Mouse (Mus musculus): ENCODE measurements around the gene Slamf6. TPM values are rescaled to one million over a fixed set of nuclear protein-coding genes. Genes with fewer than 3 reads are reported as not detected.
"Not testable (repeated sequence)": the region's sequence is repeated elsewhere in the genome, so short reads cannot be mapped to it uniquely, and the experiment has no call there.

The Slamf6 gene
- polyA plus RNA-seq (2015; fragmentation: Nextera tagmentation; extraction: Ambion mirVana), result 0.61 and 0.62 TPM in 2 replicates

DNA sequence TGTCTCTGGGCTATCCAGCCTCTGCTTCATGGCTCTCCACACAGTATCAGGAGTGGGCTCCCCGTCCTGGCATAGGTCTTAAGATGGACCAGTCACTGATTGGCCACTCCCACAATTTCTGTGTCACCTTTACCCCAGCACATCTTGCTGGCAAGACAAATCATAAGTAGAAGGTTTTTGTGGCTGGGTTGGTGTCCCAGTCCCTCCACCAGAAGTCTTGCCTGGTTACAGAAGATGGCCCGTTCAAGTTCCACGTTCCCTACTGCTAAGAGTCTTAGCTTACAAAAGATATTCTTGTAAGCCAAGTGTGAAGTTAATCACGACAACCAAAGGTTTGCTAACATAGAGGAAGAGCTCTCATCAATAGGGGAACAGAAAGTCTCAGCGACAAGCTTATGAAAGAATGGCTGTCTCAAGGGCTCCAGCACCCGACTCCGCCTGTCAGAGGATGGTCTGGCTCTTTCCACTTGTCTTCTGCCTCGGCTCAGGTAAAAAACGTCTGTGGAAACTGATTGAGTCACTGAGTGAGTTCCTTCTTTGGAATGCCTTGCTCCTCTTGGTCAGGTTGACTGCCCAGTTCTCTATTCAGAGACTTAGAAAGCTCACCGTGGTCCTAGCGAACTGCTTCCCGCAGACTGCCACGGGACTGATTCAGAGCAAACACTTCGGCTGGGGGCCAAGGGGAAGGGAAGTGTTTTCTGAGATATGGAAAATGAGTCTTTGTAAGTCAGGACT, at the start of gene Slamf6:
Gene Slamf6, plus strand, starts transcription at position 211 of the 735 bp plus-strand sequence.
- H3K27me3 ChIP-seq (replicated peaks; ENCODE audit: control insufficient read depth, insufficient read depth, low read length), result no peaks in the 10 kb centered on the region
- ATAC-seq, result no peak
- H3K36me3 ChIP-seq (ENCODE audit: control insufficient read depth, insufficient read depth, low read length), result no peaks in the 10 kb centered on the region
- no peak within 1 kb of the TSS for H3K27ac ChIP-seq (ENCODE audit: low read length)
- no peaks in the 10 kb centered on the region for H3K4me1 ChIP-seq (ENCODE audit: control insufficient read depth, insufficient read depth, low read length)
- no peak within 1 kb of the TSS for H3K4me3 ChIP-seq (ENCODE audit: low read length)
- H3K9ac ChIP-seq (ENCODE audit: low read depth, low read length), result no peak within 1 kb of the TSS
- H3K4me2 ChIP-seq (ENCODE audit: low read depth, low read length), result no peak within 1 kb of the TSS
- no peaks in the 10 kb centered on the region for H3K9me3 ChIP-seq (ENCODE audit: control insufficient read depth, low read length)
- WGBS, result 69% methylated on average over 14 of the region's 14 CpGs

DNA sequence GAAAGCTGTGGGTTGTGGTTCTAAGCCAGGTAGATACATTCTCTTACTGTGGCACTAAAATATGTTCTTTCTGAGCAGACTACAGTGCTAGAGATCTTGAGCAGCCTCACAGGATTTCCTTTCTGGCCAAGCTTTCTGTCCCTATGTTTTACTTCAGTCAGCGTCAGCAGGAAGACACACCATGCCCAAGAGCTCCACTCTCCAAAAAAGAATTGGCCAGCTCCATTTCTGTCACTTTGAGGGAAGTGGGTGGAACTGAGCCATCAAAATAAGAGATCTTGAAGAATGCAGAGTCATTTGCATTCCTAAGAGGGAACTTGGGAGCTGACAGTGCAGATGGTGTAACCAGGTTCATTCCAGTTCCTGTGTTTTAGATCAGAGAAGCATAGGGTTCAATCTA, 30.3 kb upstream of the Slamf6 start:
- no peak for ATAC-seq
- Histone ChIP-seq H3K4me1 (ENCODE audit: control insufficient read depth, insufficient read depth, low read length) (no peaks in the 10 kb centered on the region), H3K4me3 (ENCODE audit: low read length) (no peak overlapping the region), H3K9ac (ENCODE audit: low read depth, low read length) (no peak overlapping the region), H3K9me3 (ENCODE audit: control insufficient read depth, low read length) (no peaks in the 10 kb centered on the region), H3K4me2 (ENCODE audit: low read depth, low read length) (no peak overlapping the region), H3K27ac (ENCODE audit: low read length) (no peak overlapping the region), H3K36me3 (ENCODE audit: control insufficient read depth, insufficient read depth, low read length) (no peaks in the 10 kb centered on the region), H3K27me3 (replicated peaks; ENCODE audit: control insufficient read depth, insufficient read depth, low read length) (no peaks in the 10 kb centered on the region)
- whole genome bisulfite sequencing, result 85% methylated on average over 1 of the region's 1 CpGs

DNA sequence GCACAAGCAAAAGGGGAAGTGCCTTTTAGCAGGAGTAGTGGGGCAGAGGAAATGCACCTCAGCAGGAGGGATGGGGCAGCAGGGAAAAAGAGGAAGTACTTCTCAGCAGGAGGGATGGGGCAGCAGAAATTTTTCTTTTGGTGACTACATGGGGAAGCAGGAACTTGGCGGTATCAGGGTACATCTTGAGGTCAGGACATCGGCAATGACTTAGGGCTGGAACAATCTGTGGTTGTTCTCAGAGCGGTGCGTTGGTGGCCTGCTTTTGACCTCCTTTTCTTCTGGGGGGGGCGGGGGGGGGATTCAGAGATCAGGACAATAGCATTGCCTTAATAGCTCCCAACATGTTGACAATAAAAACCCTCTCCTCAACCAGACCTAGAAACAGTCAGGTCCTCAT, 22.0 kb upstream of the Slamf6 start, which contains the start of gene Gm10521:
Gene Gm10521, plus strand, starts transcription at position 301 of the 400 bp plus-strand sequence.
- H3K4me3 ChIP-seq (ENCODE audit: low read length); H3K9ac ChIP-seq (ENCODE audit: low read depth, low read length); H3K27ac ChIP-seq (ENCODE audit: low read length); H3K4me2 ChIP-seq (ENCODE audit: low read depth, low read length); ATAC-seq; H3K27me3 ChIP-seq (replicated peaks; ENCODE audit: control insufficient read depth, insufficient read depth, low read length); H3K9me3 ChIP-seq (ENCODE audit: control insufficient read depth, low read length); H3K4me1 ChIP-seq (ENCODE audit: control insufficient read depth, insufficient read depth, low read length); H3K36me3 ChIP-seq (ENCODE audit: control insufficient read depth, insufficient read depth, low read length): not testable (repeated sequence)
- WGBS, result 79% methylated on average over 5 of the region's 5 CpGs

DNA sequence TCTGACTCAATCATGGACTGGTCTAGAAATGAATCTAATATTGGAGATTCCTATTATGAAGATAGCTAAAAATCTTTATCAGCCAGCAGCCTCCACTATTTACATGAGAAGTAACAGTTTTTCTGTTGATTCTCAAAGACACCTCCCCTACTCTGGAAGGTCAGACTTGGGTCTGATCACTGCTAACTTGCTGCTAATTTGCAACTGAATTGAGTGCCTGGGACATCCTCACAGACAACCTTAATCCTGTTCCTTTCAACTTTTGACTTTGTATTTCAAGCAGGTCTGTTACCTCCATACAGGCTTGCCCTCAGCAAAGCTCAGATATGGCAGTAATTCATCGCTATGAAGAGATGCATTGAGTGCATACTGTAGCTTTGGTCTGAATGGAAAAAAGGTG, 13.3 kb upstream of the Slamf6 start:
- H3K36me3 ChIP-seq (ENCODE audit: control insufficient read depth, insufficient read depth, low read length), result no peaks in the 10 kb centered on the region
- no peak overlapping the region for H3K4me2 ChIP-seq (ENCODE audit: low read depth, low read length)
- ATAC-seq, result no peak
- no peak overlapping the region for H3K4me3 ChIP-seq (ENCODE audit: low read length)
- 86% methylated on average over 1 of the region's 1 CpGs for WGBS
- H3K4me1 ChIP-seq (ENCODE audit: control insufficient read depth, insufficient read depth, low read length), result no peaks in the 10 kb centered on the region
- H3K9me3 ChIP-seq (ENCODE audit: control insufficient read depth, low read length), result no peaks in the 10 kb centered on the region
- H3K27ac ChIP-seq (ENCODE audit: low read length), result no peak overlapping the region
- no peak overlapping the region for H3K9ac ChIP-seq (ENCODE audit: low read depth, low read length)
- no peaks in the 10 kb centered on the region for H3K27me3 ChIP-seq (replicated peaks; ENCODE audit: control insufficient read depth, insufficient read depth, low read length)

DNA sequence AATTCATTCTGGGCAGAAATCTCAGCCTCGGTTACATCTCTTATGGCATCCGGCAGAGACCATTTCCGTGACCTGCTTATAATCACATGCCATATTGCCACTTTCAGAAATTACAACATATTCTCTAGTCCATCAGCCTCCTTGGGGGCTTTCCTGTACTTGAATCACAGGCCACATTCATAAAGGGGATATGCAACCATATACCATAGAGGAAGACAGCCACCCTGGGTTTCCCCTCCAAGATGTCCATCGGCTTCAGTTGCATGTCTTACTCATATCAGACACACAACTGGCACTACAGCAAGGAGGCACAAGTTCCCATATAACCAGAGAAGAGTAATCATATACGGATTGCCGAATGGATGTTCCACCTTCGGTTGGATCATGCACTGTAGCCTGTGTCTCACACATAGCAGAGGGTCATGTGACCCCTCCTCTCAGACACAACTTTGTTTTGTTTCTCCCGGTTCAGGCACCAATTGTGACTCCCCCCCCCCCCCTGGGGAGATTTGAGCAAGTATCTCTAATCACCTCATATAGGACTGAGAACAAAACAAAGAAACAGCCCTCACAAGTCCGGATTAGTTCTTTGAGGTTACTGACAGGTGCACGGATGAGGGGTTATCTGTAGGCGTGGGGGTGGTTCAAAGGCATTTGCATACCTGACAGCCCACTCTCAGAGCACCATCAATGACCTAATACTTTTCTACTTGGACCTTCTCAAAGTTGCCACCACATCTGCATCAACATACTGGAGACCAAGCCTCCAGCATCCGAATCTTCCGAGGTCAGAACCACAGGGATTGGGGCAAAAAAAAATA, 1.5 kb upstream of the Slamf6 start:
- H3K4me1 ChIP-seq (ENCODE audit: control insufficient read depth, insufficient read depth, low read length), result no peaks in the 10 kb centered on the region
- no peak overlapping the region for H3K4me2 ChIP-seq (ENCODE audit: low read depth, low read length)
- no peaks in the 10 kb centered on the region for H3K27me3 ChIP-seq (replicated peaks; ENCODE audit: control insufficient read depth, insufficient read depth, low read length)
- H3K4me3 ChIP-seq (ENCODE audit: low read length), result no peak overlapping the region
- ATAC-seq, result no peak
- H3K9ac ChIP-seq (ENCODE audit: low read depth, low read length), result no peak overlapping the region
- H3K27ac ChIP-seq (ENCODE audit: low read length), result no peak overlapping the region
- H3K36me3 ChIP-seq (ENCODE audit: control insufficient read depth, insufficient read depth, low read length), result no peaks in the 10 kb centered on the region
- no peaks in the 10 kb centered on the region for H3K9me3 ChIP-seq (ENCODE audit: control insufficient read depth, low read length)
- 81% methylated on average over 13 of the region's 13 CpGs for WGBS

DNA sequence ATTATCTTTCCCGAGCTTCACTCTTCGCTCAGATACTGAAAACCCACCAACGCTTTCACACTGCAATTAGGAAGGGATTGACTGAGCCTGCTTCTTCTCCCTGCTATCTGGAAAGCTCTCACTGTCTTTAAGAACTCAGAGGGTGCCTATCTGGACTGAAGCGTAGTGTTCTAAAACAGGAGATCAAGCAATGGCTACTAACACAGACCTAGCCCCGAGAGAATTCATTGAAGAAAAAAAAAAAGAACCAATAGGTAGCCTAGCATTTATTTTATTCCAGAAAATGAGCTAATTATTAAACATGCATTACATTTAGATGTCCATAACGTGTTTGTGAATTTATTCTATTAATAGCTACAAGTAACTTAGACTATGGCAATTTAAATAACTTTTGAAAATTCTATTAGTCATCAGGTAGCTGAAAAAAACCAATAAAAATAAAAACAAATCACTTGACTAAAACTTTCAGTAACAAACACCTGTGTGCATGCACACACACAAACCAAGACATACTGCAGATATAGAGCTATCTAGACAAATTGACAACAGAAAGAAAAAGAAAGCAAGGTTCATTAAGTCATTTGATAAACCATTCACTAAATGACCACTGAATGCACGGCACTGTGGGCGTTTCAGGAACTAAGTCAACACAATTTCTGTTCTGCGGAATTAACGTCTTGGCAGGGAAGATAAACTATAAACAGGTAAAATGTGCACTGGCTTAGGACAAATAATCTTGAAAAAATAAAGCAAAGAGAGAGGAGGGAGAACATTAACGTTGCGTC, 1.0 kb downstream of the Slamf6 start:
- Histone ChIP-seq H3K4me3 (ENCODE audit: low read length) (no peak overlapping the region), H3K27ac (ENCODE audit: low read length) (no peak overlapping the region), H3K27me3 (replicated peaks; ENCODE audit: control insufficient read depth, insufficient read depth, low read length) (no peaks in the 10 kb centered on the region), H3K36me3 (ENCODE audit: control insufficient read depth, insufficient read depth, low read length) (no peaks in the 10 kb centered on the region), H3K9ac (ENCODE audit: low read depth, low read length) (no peak overlapping the region), H3K4me2 (ENCODE audit: low read depth, low read length) (no peak overlapping the region), H3K9me3 (ENCODE audit: control insufficient read depth, low read length) (no peaks in the 10 kb centered on the region), H3K4me1 (ENCODE audit: control insufficient read depth, insufficient read depth, low read length) (no peaks in the 10 kb centered on the region)
- ATAC-seq, result no peak
- WGBS, result 74% methylated on average over 12 of the region's 12 CpGs

DNA sequence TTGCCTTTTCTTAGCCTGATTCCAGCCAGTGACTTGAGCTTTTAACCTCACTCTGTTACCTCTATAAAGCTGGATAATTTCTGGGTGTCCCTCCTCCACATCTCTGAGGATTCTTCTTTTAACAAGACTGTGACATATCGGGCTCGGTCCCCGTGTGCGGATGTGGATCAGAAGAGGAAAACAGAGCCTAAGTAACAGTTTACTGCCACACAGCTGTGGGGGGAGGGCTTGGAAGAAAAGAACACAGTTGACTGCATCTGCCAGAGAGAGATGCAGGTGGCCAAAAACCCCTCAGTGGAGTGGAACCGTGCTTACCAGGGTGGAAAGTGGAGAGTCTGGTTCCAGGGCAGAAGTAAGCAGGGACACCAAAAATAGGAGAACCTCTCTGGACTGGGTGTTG, 1.9 kb downstream of the Slamf6 start:
- Histone ChIP-seq H3K4me3 (ENCODE audit: low read length) (no peak overlapping the region), H3K4me1 (ENCODE audit: control insufficient read depth, insufficient read depth, low read length) (no peaks in the 10 kb centered on the region), H3K27ac (ENCODE audit: low read length) (no peak overlapping the region), H3K36me3 (ENCODE audit: control insufficient read depth, insufficient read depth, low read length) (no peaks in the 10 kb centered on the region), H3K9ac (ENCODE audit: low read depth, low read length) (no peak overlapping the region), H3K9me3 (ENCODE audit: control insufficient read depth, low read length) (no peaks in the 10 kb centered on the region), H3K4me2 (ENCODE audit: low read depth, low read length) (no peak overlapping the region), H3K27me3 (replicated peaks; ENCODE audit: control insufficient read depth, insufficient read depth, low read length) (no peaks in the 10 kb centered on the region)
- 83% methylated on average over 5 of the region's 5 CpGs for WGBS
- ATAC-seq, result no peak

DNA sequence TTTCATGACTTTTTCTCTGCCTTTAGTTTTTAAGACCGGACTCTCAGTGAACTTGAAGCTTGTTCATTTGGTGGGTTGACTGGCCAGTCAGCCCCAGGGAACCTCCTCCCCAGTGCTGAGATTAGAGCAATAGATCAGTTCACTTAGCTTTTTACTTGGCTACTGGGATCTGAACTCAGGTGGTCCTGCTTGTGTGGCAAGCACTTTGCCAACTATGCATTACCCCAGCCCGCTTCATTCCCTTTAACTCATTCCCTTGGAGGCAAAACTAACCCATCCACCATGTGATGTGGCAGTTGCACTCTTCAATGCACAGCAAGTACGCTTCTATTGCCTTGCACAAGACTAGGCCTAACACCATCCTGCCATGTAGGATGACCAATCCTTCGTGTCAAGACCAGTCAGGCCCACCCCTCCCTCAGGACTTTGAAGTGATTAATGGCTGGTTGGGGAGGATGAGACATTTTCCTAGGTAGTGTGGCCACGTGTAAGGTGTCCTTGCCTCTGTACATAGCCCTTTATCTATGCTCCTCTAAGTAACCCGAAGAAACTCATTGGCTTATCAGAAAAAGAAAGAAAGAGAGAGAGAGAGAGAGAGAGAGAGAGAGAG, 2.7 kb downstream of the Slamf6 start:
- Histone ChIP-seq H3K27me3 (replicated peaks; ENCODE audit: control insufficient read depth, insufficient read depth, low read length) (no peaks in the 10 kb centered on the region), H3K4me3 (ENCODE audit: low read length) (no peak overlapping the region), H3K27ac (ENCODE audit: low read length) (no peak overlapping the region), H3K36me3 (ENCODE audit: control insufficient read depth, insufficient read depth, low read length) (no peaks in the 10 kb centered on the region), H3K4me1 (ENCODE audit: control insufficient read depth, insufficient read depth, low read length) (no peaks in the 10 kb centered on the region), H3K9me3 (ENCODE audit: control insufficient read depth, low read length) (no peaks in the 10 kb centered on the region), H3K9ac (ENCODE audit: low read depth, low read length) (no peak overlapping the region), H3K4me2 (ENCODE audit: low read depth, low read length) (no peak overlapping the region)
- 80% methylated on average over 6 of the region's 6 CpGs for WGBS
- no peak for ATAC-seq
